Mouse (Mus musculus) heart, adult 9 months (tissue): Measurements from ENCODE around the gene Camta1.

ENCODE experiments used
- DNase-seq, 2 experiments: peaks; one replicate each; pipeline ENCODE4 v3.0.0; 2022; ENCODE audit warnings: low spot score in 2 of 2

Gene Camta1

GRCm38 (mm10) chr4:150990148-150990547 lies 871.5 kb downstream of the Camta1 start:
- no peak for DNase-seq

DNA sequence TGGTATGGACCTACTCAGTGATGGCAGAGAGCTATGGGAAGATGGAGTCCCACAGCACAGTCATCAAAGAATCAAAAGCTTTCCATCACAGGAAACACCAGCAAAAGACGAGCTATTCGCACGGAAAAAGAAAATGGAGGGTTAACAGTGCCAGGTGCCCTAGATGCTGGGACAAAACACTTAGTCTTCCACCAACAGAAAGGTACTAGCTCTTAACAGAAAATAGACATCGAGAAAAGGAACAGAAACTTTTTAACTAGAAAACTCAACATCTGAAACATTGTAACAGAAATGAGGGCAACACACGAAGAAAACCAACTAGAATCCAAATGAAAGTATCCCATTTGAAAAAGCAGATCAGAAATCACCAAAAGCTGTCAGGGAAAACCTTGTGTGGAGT lies 881.5 kb downstream of the Camta1 start:
- DNase-seq: no peak

DNA sequence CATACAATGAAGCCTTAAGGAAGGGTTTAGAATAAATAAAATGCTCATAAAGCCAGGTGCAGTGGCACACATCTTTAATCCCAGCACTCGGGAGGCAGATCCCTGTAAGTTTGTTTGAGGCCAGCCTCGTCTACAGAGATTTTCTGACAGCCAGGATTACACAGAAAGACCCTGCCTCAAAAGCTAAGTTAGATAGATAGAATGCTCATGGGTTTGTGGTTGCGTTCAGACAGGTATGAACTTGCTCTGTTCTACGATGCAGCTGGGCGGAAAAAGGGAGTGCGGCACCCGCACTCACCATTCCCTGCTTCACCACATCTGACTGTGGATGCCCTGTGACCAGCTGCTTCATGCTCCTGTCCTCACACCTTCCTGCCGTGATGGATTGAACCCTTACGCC lies 882.2 kb downstream of the Camta1 start:
- DNase-seq: no peak

DNA sequence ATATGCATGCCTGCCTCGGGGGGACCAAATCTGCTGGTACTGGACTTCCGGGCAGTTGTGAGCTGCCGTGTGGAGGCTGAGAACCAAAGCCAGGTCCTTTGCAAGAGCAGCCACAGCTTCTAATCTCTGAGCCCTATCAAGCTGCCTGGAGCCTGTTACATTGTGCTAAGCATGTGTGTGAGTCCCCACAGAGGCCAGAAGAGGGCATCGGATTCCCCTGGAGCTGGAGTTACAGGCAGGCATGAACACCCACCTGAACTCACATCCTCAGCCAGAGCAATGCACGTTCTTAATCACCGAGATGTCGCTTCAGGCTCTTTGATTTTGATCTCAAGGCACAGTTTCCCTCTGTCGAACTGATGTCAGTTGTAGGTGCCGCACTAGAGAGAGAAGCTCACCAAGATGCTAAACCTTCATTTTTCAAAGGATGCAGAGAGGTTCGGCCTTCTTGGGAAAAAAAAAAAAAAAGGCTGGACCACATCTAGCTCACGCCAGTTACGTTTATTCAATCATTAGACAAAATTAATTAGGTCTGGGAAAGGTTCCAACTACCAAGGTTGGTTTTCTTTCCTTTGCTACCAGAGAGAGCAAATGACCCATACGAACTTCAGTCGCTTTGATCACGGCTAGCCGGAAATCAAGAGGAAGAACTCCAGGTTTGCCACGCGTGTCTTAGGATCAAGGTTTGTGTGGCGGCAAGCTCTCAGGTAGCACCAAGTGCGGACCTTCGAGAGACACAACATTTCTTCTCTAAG lies 883.3 kb downstream of the Camta1 start:
- no peak for DNase-seq

GRCm38 (mm10) chr4:150975145-150975544 lies 886.5 kb downstream of the Camta1 start:
- no peak for DNase-seq

DNA sequence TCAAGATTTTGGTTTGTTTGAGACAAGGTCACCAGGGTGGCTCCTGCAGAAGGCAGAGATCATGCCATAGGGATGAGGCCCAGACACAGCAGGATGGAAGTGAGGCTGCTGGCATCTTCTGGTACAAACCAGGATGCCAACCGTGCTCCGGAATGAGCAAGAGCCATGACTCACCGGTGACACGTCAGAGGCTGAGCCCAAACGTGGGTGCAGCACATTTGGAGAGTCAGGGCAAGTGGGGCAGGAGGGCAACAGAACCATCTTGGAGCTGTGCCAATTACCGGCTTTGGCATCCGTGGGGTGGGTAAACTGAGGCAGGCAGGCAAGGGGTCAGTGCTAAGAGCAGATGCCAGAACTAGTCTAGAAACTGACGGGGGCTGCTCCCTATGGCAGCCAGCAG lies 888.4 kb downstream of the Camta1 start:
- no peak for DNase-seq

GRCm38 (mm10) chr4:150968956-150969355 lies 892.7 kb downstream of the Camta1 start:
- no peak for DNase-seq

GRCm38 (mm10) chr4:150966556-150966955 lies 895.1 kb downstream of the Camta1 start:
- peak in 1 of 2 experiments; percentile 38 for DNase-seq

GRCm38 (mm10) chr4:150965555-150965951 lies 896.1 kb downstream of the Camta1 start:
- DNase-seq: no peak

DNA sequence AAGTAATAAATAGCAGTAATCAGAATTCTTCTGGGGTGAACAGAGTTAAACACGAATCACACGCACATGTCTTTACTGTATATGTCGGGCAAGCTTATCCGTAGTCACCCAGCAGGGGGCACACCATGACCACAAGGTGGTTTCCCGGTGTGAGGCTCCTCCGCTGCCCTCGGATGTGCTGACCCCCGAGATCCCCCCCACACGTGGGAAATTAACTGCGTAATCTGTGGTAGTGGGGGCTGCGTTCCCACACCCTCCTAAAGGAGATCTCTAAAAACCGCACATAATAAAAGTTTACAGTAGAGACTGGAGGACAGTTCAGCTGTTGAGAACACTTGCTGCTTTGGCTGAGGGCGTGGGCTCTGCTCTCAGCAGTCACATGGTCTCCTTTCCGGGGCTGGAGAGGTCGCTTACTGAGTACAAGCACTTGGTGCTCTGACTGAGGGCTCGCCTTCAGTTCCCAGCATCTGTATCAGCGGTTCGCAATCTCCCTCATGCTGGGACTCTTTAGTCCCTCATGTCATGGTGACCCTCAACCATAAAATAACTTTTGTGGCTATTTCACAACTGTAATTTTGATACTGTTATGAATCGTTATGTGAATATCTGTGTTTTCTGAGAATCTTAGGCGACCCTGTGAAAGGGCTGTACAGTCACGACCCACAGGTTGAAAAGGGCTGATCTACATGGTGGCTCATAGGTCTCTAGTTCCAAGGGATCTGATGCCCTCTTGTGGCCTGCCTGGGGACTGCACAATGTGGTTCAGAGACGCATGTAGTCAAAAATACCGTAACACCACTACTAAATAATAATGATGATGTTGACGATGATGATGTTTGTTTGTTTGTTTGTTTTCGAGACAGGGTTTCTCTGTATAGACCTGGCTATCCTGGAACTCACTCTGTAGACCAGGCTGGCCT lies 896.8 kb downstream of the Camta1 start:
- DNase-seq: peak; percentile 25 to 75

DNA sequence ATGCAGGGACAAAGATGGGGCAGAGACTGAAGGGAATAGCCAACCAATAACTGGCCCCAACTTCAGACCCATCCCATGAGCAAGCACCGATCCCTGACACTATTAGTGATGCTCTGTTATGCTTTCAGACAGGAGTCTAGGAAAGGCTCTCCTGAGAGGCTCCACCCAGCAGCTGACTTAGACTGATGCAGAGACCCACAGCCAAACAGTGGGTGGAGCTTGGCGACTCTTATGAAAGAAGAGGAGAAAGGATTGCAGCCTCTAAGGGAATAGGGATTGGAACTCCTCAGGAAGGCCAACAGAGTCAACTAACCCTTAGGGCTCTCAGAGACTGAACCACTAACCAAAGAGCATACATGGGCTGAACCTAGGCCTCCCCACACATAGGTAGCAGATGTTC lies 898.0 kb downstream of the Camta1 start:
- no peak for DNase-seq

GRCm38 (mm10) chr4:150962231-150962630 lies 899.4 kb downstream of the Camta1 start:
- DNase-seq: peak in 1 of 2 experiments; percentile 45

DNA sequence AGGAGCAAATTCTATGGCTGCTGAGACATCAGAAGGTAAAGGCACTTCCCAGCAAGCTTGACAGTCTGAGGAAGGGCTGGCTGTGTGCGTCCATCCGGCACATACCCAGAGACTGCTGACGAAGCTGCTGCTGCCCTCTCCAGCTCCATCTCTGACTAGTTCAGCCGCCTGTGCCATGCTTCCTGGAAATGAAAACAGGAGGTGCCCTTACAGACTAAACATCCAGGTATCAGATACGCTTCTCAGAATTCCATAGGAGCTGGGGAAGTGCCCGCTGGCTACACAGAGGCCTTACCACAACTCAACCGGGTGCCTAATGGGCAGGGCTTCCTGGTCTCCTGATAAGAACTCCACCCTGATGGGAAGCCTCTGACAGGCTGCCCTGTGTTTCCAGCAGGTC lies 903.1 kb downstream of the Camta1 start:
- DNase-seq: no peak

DNA sequence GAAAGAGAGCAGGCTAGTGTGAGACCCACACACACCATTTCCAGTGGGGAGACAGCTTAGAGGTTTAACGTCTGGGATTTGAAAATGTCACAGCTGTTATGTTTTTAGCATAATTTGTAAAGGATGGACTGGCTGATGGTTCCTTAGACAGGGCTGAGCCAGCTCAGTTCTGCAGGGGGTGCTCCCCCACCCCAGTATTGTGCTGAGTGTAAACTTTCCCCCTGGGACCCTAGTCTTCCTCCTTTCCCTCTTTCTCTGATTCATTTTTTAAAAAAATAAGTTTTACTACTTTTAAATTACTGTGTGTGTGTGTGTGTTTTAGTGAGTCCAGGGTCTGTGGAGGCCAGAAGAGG lies 904.6 kb downstream of the Camta1 start:
- DNase-seq: no peak

GRCm38 (mm10) chr4:150956369-150957105 lies 905.1 kb downstream of the Camta1 start:
- DNase-seq: no peak

DNA sequence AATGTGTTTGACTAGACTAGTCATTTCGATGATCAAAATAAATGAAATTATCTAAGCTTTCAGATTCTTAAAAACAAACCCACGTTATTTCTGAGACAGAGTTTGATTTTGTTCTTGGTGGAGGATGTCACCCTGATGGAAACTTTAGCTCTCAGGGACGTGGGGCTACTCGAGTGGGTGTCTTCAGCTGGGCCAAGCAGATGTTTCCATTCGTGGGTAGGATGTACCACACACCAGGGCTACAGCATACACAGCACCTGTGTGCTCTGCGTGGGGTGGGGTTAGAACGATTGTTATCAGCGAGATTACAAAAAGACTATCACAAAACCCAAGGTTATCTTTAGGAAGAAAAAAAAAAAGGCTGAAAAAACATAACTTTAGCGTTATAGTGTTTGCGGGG lies 910.7 kb downstream of the Camta1 start:
- DNase-seq: no peak

DNA sequence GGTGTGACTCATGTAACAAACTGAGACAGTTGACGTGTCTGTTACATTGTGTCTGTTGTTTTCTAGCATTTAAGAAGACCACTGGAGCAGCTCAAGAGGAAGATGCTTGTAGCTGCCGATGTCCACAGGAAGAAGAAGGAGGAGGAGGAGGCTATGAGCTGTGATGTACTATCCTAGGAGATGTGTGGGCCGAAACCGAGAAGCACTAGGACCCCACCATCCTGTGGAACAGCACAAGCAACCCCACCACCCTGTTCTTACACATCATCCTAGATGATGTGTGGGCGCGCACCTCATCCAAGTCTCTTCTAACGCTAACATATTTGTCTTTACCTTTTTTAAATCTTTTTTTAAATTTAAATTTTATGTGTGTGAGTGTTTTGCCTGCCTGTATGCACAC lies 917.0 kb downstream of the Camta1 start:
- DNase-seq: no peak

DNA sequence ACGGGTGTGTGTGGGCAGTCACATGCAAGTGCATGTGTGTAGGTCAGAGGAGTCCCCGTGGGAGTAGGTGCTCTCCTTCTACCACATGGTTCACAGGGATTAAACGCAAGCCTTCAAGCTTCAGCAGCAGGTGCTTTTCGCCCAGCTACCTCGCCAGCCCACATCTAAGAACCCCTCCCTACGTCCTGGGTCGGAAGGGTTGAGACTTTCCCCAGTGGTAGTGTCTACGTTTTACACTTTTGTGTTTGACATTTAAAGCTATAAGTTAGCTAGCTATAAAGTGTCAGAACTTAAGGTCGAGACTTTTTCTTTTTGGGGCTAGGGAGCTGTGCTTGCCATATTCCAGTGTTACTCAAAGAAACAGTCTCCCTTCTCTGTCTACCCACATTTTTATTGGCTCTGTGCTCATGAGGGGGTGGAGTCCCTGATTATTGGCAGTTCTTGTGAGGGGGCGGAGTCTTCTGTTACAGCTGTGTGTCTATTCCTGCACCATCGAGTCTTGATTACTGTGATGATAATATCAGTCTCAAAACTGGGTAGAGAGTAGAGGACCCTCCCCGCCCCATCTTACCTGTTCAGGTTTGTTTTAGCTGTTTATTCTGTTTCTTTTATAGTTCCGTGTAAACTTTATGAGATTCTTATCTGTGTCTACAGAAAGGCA lies 921.6 kb downstream of the Camta1 start:
- no peak for DNase-seq

DNA sequence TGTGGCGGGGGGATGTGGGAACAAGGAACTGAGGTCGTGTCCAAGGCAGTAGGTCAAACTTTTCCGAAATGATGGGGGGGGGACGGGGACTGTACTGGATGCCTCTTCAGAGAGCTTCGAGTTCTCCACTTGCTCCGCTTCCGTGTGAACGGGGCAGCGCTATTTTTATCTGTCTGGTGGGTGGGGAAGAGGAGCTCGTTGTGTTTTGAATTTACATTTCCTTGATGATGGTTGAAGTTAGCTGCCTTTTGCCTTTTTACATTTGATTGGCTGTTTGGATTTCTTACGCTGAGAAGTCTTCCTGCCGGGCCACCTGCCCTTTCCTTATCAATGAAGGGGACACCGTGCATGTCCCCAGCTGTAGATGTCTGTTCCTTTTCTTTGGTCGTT lies 923.6 kb downstream of the Camta1 start:
- DNase-seq: no peak

- DNase-seq: no peak
These were observed 924.2 kb downstream of the Camta1 start for GRCm38 (mm10) chr4:150937293-150938062.

- no peak for DNase-seq
These were observed 928.2 kb downstream of the Camta1 start for GRCm38 (mm10) chr4:150933503-150933902.
